Mouse (Mus musculus) thymus, adult 2 months (tissue): ENCODE measurements around the gene Ifi44.

ENCODE experiments used
- CTCF ChIP-seq: fragments of 200-500 bp; IDR thresholded peaks from 2 replicates; pipeline ENCODE4 v1.5.1; 2012; ENCODE audit warnings: mild to moderate bottlenecking, control low read depth, low read length, moderate library complexity, borderline replicate concordance; ENCODE audit not compliant: control insufficient read depth, poor library complexity, insufficient read depth; ENCODE audit errors: extremely low read depth
- POLR2A ChIP-seq: fragments of 200-500 bp; IDR thresholded peaks from 2 replicates; pipeline ENCODE4 v1.6.1; 2012; ENCODE audit warnings: mild to moderate bottlenecking, low read length, control low read depth, moderate library complexity; ENCODE audit not compliant: control insufficient read depth, poor library complexity, insufficient read depth; ENCODE audit errors: extremely low read depth

GRCm38 (mm10) chr3:151716246-151716645, 33.5 kb downstream of the Ifi44 start:
- no peak for TF ChIP-seq CTCF
- TF ChIP-seq POLR2A, result no peak
